ENCODE assay signal across 22 mouse cellular contexts in the genomic region with DNA sequence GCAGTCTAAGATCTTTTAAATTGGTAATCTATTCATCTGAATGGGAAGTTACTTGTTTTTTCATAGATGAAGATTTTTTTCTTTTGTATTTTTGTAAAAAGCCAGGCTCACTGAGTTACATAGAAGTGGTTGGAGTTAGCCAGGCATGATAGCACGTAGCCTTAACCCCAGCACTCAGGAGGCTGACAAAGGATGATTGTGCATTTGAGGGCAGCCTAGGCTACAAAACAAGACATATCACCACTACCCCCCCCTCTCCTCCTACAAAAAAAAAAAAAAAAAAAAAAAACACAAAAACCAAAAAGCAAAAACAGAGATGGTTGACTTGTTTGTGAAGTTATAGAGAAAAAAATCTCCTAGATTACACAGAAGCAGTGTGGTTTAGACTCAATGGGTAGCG.
"Had no signal": no experiment of that assay in that cellular context is flagged by ENCODE, and none has a peak within 500 bp of the region (broad histone marks: within the 10 kb centered on the region; RNA-seq: fewer than 3 reads in every experiment).

No protein-coding gene starts in this region.

- H3K27me3 ChIP-seq: liver, embryonic 15.5 days; lung, embryonic 15.5 days; midbrain, embryonic 13.5 days; midbrain, embryonic 15.5 days; neural tube, embryonic 12.5 days; stomach, embryonic 15.5 days had no signal

- H3K36me3 ChIP-seq: liver, embryonic 15.5 days; lung, embryonic 15.5 days; midbrain, embryonic 13.5 days; midbrain, embryonic 15.5 days; neural tube, embryonic 12.5 days; stomach, embryonic 15.5 days had no signal

- H3K9ac ChIP-seq: liver, embryonic 15.5 days; liver, postnatal 0 days; lung, embryonic 15.5 days; midbrain, embryonic 13.5 days; midbrain, embryonic 15.5 days; neural tube, embryonic 12.5 days; stomach, embryonic 15.5 days had no signal

- H3K4me2 ChIP-seq: liver, embryonic 15.5 days; lung, embryonic 15.5 days; midbrain, embryonic 11.5 days; midbrain, embryonic 13.5 days; midbrain, embryonic 15.5 days; neural tube, embryonic 12.5 days; stomach, embryonic 15.5 days had no signal

- ATAC-seq: liver, postnatal 0 days; lung, postnatal 0 days; midbrain, embryonic 13.5 days; midbrain, embryonic 15.5 days had no signal

- H3K4me1 ChIP-seq: liver, embryonic 15.5 days; midbrain, embryonic 13.5 days; midbrain, embryonic 15.5 days had no signal

- H3K27ac ChIP-seq: liver, embryonic 15.5 days; lung, embryonic 15.5 days; macrophage; midbrain, embryonic 13.5 days; midbrain, embryonic 15.5 days; neural tube, embryonic 12.5 days; stomach, embryonic 15.5 days; stomach, postnatal 0 days had no signal

- DNase-seq: liver, postnatal 0 days; lung, adult 2 months; lung, postnatal 14 days; lung, postnatal 36 days; retina, postnatal 1 day; right cerebral cortex, adult 18-20 months; right cerebral cortex, postnatal 25 days; right cerebral cortex, postnatal 4 days; spleen, adult 18-20 months; thymus, adult 2 months; thymus, postnatal 25 days; thymus, postnatal 4 days had no signal

- H3K4me3 ChIP-seq: liver, embryonic 15.5 days; lung, embryonic 15.5 days; midbrain, embryonic 13.5 days; midbrain, embryonic 15.5 days; neural tube, embryonic 12.5 days; stomach, embryonic 15.5 days had no signal

- H3K9me3 ChIP-seq: liver, embryonic 15.5 days; lung, embryonic 15.5 days; midbrain, embryonic 13.5 days; midbrain, embryonic 15.5 days; neural tube, embryonic 12.5 days; stomach, embryonic 15.5 days had no signal
